Mouse (Mus musculus): ENCODE data around the gene Ophn1.

Ophn1 gene

DNA sequence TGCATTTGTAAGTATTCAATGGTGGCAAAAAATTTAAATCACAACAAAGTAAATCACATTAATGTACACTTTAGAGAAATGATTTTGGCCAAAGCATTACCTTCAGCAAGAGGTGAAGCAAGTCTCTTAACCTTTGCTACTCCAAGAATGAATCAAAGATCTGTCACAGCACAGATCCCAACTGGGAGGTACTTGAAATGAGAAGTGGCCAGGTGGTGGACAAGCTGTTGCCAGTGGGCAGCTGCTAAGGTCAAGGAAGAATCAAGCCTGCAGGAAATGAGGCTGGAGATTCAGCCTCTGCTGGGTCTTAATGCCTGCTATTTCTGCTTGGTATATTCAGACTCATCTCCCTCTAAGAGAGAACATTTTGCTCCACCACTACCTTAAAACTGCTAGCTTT is 87.0 kb downstream of the Ophn1 start:
- DNase-seq: no peak

DNA sequence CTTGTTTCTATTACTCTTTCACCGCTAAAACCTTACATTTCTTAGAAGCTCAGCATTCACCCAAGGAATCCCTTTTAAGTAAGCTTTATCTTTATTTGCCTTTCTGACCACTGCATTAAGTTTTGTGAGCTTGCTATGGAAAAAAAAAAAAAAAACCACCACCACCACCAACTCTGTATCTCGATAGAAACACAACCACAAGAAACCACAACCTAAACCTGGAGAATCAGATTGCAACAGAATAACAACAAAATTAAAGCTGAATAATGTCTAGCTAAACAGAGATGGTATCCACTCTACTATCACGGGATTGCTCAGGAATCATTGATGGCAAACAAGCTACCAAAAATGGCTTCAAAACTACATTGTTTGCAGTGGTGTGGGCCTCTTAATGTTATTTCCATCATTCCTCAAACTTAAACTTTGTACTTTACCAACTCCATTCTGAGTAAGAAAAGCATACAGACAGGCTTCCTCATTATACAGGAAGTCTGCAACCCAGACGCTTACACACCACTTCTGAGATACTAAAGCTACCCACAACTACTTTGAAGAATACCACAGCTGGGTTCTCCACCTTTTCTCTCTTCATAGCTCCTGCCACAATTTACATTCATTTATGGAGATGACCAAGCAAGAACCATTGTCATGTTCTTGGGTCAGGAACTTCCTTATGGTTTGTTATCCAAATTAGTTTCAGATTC is 116.4 kb downstream of the Ophn1 start:
- DNase-seq: no peak

DNA sequence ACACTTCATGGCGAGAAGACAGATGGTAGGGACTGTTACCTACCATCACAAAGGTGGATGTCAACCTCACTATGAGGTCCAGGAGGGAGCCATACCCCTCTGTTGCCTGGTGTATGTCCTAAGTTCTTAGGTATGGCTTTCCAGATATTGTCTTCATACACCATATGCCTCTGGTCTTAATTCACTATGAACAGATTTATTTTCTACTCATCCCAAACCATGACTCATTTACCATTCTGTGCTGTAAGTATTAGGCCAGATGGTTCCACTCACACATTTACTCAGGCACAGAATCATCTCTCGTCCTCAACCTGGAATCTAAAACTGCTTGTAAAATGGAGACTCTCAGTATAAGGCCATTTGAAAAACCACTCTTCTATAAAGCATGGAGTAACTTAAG is 135.7 kb downstream of the Ophn1 start:
- DNase-seq: no peak

DNA sequence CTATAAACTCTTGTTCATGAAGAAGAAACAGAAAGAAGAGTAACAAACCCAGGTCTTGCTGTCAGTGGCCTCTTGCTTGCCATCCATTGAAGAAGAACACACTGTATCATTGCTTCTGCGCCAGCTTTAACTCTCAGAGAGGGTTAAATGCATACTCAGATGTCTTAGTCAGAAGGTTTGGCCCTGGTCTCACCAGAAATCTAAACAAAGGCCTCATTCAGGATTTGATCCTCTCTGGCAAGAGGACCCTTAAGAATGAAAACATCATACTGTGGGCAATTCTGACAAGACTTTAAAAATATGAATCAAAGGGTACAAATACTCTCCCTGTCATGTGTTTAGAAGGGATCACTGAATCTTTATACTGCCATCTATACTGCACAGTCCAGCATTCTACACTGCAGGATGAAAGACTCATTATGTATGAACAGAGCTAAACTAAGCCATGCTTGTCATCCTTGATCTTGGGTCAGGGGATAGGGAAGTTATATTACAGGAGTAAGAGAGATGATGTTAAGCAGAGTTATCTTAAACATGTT is 139.5 kb downstream of the Ophn1 start:
- no peak for DNase-seq

DNA sequence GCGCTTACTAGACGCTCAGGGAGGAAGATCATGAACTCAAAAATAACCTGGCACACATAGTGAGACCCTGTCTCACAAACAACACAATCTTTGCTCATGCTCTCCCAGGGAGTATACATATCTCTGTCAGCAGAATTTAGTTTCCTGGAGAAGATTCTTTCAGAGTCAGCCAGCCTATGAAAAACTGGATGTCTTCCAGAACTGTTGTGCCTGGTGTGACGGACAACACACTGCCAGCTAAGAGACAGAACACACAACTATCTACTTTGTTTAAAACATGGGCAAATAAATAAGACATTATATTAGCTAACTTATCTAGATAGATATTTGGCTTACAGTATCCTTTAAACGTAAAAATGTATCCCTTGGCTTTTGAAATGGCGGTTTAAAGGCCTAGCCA is 154.1 kb downstream of the Ophn1 start:
- no peak for DNase-seq

DNA sequence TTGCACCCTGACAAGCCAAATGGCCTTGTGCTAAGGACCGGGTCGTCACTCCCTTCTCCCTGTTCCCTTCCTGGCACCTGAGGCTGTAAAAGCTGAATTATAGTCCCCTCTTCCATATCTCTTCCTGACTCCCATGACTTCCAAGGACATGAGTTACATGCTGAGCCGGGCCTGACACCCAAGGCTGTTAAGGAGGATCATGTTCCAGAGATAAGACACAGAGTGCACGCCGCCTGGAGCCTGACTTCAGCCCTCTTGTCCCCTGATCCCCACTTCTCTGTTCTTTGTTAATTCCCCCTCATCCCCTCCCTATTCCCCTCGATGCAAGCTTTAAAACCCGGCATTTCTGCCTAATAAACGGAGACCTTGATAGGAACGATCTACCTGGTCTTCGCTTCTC is 167.8 kb downstream of the Ophn1 start:
- no peak for DNase-seq

DNA sequence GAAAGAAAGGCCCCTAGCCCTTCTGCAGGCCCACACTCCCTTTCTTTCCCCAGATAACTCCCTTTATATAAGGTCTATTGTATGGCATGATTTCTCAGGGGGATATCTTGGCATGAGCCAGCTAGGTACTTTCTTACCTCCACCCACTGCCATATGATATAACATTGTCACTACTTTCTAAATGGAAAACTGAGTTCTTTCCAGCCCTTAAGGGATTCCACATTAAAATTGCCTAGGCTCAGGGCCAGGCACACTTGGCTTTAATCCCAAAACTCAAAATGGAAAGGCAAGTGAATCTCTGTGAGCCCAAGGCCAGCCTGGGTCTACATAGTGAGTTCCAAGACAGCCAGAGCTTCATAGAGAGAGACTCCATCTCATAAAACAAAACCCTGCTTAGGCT is 183.1 kb downstream of the Ophn1 start:
- no peak for DNase-seq

DNA sequence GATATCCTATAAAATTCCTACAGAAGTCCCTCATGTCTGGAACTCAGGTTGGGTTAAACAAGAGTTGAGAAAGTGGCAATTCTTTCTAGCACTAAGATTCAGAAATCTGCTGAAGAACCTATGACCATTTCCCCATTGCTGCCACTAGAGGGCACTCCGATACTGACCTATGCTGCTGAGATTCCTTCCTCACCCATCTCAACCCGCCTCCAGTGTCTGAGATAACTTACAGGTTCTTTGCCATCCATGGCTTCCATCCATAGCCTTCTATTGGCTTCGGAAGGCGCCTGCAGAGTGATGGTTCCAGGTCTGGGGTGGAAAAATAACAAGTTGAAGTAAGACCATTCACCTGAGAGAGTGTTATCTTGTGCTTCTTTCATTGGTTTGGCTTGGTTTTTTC is 189.2 kb downstream of the Ophn1 start:
- peak; percentile 16 for DNase-seq

DNA sequence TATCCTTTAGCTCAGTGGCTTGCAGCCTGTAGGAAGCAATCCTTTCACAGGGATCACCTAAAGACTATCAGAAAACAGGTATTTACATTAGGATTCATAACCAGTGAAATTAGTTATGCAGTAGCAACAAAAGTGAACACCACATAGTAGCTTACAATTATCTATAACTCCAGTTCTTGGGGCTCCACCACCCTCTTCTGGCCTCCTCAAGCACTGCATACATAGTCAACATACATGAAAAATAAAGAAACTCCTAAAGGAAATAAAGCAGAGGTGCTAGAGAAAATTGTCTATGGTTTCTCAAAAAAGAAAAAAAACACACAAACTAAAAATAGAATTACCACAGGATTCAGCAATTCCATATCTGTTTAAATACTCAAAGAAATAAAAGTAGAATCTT is 208.2 kb downstream of the Ophn1 start:
- DNase-seq: no peak

DNA sequence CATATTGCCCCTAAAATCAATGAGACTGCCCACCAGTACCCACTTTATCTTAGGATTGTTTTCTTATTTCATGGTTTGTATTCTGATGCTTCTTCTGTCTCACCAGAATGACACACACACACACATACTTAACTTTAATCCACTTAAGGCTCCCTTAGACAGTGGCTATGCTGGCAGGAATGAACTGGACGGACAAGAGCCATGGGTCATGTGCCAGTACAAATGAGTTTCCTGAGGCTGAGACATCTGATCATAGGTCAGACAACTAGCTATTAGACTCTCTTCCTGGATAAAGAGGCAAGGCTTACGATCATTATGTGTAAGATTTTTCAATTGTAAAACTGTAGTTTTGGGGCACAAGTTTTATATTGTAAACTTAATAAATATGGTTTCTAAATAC is 209.5 kb downstream of the Ophn1 start:
- no peak for DNase-seq

DNA sequence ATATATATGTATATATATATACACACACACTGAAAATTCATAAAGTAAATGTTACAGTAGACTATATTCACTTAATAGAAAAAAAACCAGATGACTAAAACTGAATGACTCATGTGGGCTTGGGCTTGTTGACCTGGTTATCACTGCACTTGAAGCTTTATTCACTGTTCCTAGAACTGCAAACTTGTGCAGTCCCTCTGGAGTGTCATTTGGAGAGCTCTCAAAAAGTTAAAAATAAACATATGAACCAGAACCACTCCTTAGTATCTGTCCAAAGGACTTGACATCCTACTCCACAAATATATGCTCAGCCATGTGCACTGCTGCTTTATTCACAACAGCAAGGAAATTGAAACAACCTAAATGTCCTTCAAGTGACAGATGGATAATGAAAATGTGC is 219.8 kb downstream of the Ophn1 start:
- no peak for DNase-seq

DNA sequence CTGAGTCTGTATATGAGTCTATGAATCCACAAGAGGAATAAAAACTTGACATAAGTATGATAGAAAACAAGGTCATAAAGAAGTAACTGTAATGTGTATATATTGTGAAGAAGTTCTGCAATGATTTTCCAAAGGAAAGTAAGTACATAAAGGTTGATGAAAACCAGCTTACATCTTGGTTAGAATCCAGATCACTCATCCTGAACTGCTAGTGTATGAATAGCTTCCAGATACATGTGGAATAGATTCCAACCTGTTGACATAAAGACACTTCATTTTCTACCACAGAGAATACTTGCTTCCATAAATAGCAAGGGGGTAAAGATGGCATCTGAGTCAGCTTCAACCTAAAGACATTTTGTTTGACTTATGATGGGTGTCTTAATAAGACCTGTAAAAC is 239.4 kb downstream of the Ophn1 start:
- no peak for DNase-seq

DNA sequence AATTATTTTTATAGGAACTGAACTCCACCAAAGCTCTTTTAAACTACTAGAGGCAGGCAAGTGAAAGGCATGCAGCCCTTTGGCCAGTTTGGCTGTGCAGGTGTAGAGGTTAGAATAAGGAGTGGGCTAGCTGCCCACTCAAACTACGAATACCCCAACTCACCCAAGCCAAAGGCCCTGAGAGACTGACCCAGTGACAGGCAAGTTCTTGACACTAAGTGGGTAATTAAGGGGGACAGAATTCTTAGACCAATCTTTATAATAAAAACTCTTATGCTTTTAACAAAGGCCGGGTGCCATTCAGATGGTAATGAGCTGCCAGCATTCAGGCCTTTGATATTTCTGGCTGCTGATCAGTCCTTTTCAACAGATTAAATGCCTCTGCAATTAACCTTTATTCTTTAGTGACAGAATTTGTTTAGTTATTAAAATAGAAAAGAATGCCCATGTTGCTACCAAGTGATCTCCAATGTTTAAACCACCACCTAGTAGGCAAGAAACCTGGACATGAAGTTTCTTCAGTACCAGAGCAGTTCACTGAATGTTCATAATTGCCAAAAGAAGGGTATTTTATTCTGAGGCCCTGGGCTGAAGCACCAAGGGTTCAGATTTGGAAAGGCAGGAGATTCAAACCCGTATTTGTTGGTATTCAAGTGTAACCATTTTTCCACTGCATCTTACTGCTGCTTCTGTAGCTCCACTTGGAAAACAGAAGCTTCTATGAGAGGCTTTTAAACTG is 262.0 kb downstream of the Ophn1 start:
- DNase-seq: no peak

DNA sequence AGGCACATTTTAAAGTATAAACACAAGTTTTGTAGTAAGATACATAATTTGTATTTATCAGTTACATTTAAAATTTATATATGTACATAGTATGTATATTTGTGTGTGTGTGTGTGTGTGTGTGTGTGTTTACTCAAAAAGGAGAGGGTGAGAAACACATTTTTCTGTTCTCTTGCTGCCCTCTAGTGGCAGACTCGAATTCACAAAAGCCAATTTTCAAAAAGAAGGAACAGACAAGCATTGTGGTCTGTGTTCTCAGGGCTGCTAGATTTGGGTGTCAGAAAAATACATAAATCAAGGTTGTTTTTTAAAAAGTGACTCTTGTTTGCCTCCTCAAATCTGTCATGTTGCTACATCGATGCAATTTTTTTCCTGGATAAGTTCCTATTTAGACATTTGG is 272.0 kb downstream of the Ophn1 start:
- peak; percentile 5 for DNase-seq

DNA sequence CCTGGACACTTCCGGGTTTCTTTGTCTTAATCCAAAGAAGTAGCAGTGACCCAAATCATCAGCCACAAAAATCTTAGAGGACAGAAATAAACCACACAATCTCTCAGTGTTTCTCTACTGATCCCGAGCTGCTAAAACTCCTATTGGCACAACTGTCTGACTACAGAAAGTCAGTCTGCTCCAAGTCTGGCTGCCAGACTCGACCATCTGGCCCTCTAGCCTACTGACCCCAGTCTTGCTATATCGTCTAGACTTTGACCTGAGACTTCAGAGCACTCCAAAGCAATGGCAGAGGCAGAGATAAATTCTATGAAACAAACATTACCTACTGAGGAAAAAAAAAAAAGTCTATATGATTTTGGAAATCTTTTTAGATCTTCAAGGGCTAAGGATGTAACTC is 273.4 kb downstream of the Ophn1 start:
- no peak for DNase-seq

DNA sequence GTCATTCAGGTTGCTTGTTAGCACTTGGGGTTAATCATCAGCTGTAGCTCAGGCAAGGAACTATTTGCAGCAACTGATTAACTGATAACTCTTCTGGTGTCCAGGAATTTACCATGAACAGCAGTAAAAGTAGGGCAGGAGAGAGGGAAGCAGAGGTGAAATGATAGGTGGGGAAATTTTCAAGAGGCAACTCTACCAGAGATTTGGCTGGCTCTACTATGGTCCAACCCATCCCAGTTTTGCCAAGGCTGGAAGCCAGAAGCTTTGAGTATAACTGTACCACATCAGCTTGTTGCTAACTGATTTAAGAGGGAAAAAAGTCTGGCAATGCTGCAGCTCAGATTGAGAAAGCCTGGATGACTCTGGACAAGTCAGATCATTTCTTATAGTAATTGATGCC is 316.6 kb downstream of the Ophn1 start:
- DNase-seq: no peak

DNA sequence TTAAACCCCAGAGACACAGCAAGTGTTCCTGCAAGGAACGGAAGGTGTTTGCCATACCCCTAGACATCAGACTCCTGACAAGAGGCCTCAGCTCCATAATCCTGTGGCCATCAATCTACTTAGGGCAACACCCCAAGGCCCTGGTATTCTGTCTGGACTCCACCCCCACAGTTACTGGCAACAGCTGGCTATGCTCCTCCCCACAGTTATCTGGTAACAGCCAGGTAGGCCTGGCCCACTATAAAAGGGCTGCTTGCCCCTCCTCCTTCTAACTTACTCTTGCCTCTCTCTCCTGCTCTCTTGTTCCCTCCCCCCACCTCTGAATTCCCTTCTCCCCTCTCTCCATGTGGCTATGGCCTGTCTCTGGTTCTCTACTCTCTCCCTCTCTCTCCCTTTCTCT is 344.4 kb downstream of the Ophn1 start:
- DNase-seq: no peak

DNA sequence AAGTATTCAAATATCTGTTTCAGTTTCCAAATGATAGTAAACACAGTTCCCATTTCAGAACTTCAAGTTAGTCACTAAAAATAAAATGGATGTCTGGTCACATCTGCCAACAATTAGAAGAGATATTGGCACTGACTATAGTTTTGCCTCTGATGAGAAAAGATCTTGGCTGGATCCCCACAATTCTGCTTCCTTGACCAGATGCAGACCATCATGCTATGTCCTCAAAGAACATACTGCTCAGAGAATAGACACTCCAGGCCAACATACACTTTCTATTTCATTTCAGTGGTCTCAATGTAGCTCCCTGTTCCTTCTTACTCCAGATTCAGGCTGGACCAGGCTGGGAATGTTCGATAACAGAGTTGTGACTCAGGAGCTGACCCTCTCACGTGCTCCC is 375.5 kb downstream of the Ophn1 start:
- no peak for DNase-seq

DNA sequence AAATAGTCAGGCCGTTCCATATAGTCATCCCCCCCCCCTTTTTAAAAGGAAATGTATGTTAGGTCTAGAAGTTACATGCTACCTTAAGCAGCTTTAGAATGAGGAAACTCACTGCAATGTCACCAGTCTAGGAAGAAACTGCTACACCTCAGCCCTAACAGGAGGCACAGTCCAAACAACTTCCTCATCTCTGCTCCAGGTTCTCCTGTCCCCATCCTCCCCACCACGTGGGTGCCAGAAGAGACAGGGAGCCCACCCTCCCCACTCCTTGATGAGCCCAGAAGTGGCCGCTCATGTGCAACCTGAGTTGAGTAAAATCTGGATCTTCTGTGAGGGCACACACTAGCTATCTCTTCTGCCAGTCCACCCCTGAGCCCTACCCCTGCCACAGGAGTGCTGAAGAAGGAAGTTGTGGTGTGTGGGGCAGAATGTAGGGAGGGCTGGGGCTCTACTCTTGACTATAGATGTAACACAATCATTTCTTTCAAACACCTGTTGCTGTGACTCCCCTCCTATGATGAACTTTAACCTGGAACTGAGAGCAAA is 376.4 kb downstream of the Ophn1 start:
- no peak for DNase-seq

All from thymus, postnatal 14 days (tissue).